Comparison of ENCODE assay signal across 8 mouse cellular contexts in genomic region chr5:100039602-100040142, GRCm38 (mm10). TPM values are rescaled to one million over a fixed set of nuclear protein-coding genes. Genes with fewer than 3 reads are reported as not detected.
DNase-seq lines count a peak whose midpoint lies in the region; ATAC-seq and TF ChIP-seq lines count a peak whose summit lies in the region.

Gene Hnrnpdl (minus strand): TSS chr5:100039664.
Gene Enoph1 (plus strand): TSS chr5:100039985.

- no peaks in the 10 kb centered on the region for H3K9me3 ChIP-seq in ES-Bruce4 (replicated peaks; ENCODE audit: control insufficient read depth, insufficient read depth, low read length, poor library complexity, severe bottlenecking)
- H3K9me3 ChIP-seq in forebrain, embryonic 14.5 days (replicated peaks; ENCODE audit: control insufficient read depth, low read length): no peaks in the 10 kb centered on the region

- under 1% methylated on average over 57 of the region's 57 CpGs for WGBS in forebrain, embryonic 14.5 days
- WGBS in lung, adult 2 months: under 1% methylated on average over 57 of the region's 57 CpGs

- ATAC-seq in cerebellum, adult (ENCODE audit: insufficient number of reproducible peaks, low FRiP score, low TSS enrichment): peak; percentile 67
- peak; percentile 87 for ATAC-seq in forebrain, embryonic 14.5 days
- peak; percentile 67 for ATAC-seq in neutrophil, adult 5-6 weeks (ENCODE audit: extremely low read depth, insufficient number of reproducible peaks, low FRiP score, poor library complexity, severe bottlenecking)

- no peak for TF ChIP-seq EP300 in ES-Bruce4 (IDR thresholded peaks at IDR 0.05; ENCODE audit: insufficient read depth, low read depth, low read length)

- H3K4me3 ChIP-seq in ES-Bruce4 (ENCODE audit: low read depth, low read length): peak within 1 kb of the TSS; percentile 99
- peak within 1 kb of the TSS; percentile 75 for H3K4me3 ChIP-seq in forebrain, embryonic 14.5 days (ENCODE audit: low read depth, low read length)
- peak within 1 kb of the TSS; percentile 94 for H3K4me3 ChIP-seq in lung, adult 2 months (replicated peaks; ENCODE audit: extremely low read depth, low read depth, low read length)

- TF ChIP-seq CTCF in ES-Bruce4 (IDR thresholded peaks at IDR 0.05; ENCODE audit: low read depth, low read length): no peak
- no peak for TF ChIP-seq CTCF in lung, adult 2 months (IDR thresholded peaks at IDR 0.05; ENCODE audit: insufficient read depth, low read length)

- peak; percentile 62 for TF ChIP-seq POLR2A in ES-Bruce4 (IDR thresholded peaks at IDR 0.05; ENCODE audit: insufficient read depth, low read length)
- TF ChIP-seq POLR2A in lung, adult 2 months (IDR thresholded peaks at IDR 0.05; ENCODE audit: borderline replicate concordance, extremely low read depth, low read depth, low read length): peak; percentile 73; the same call in 1 of the 2 replicates

- H3K27ac ChIP-seq in ES-Bruce4 (ENCODE audit: insufficient read depth, low read length): peak within 1 kb of the TSS; percentile 69
- peak within 1 kb of the TSS; percentile 99 for H3K27ac ChIP-seq in forebrain, embryonic 14.5 days (ENCODE audit: low read depth, low read length)

- H3K27me3 ChIP-seq in ES-Bruce4 (ENCODE audit: control insufficient read depth, insufficient read depth, low read length, poor library complexity, severe bottlenecking): no peaks in the 10 kb centered on the region
- H3K27me3 ChIP-seq in forebrain, embryonic 14.5 days (replicated peaks; ENCODE audit: control insufficient read depth, insufficient read depth, low read length): no peaks in the 10 kb centered on the region

- peak within 1 kb of the TSS; percentile 98 for H3K9ac ChIP-seq in ES-Bruce4 (ENCODE audit: low read depth, poor library complexity, severe bottlenecking)
- H3K9ac ChIP-seq in forebrain, embryonic 14.5 days (ENCODE audit: low read length): peak within 1 kb of the TSS; percentile 97

- H3K4me2 ChIP-seq in forebrain, embryonic 14.5 days (ENCODE audit: low read length): peak within 1 kb of the TSS; percentile 90

- peaks cover 35% of the 10 kb centered on the region for H3K36me3 ChIP-seq in ES-Bruce4 (ENCODE audit: control insufficient read depth, insufficient read depth, low read length, poor library complexity, severe bottlenecking)
- H3K36me3 ChIP-seq in forebrain, embryonic 14.5 days (ENCODE audit: control insufficient read depth, insufficient read depth, low read length): peaks cover 21% of the 10 kb centered on the region

- peak; percentile 98 for DNase-seq in forebrain, embryonic 14.5 days (ENCODE audit: low spot score)
- DNase-seq in heart, postnatal 14 days: peak; percentile 93
- DNase-seq in layer of hippocampus, adult 18-20 months (ENCODE audit: low spot score in 2 of 2): peak; percentile 92 to 98
- peak; percentile 96 for DNase-seq in lung, adult 2 months
- peak; percentile 86 to 90 for DNase-seq in thymus, adult 18-20 months

- intact Hi-C loops in heart, postnatal 14 days (cut with DNase I): loop anchor here (2.0 to 10.0 kb wide), 4 partner anchors 61 to 795 kb away; partner anchors contain the start of genes 4930524J08Rik and Hnrnpd

- peaks cover 2% of the 10 kb centered on the region for H3K4me1 ChIP-seq in ES-Bruce4 (ENCODE audit: control insufficient read depth, insufficient read depth, low read length)
- peaks cover 16% of the 10 kb centered on the region for H3K4me1 ChIP-seq in forebrain, embryonic 14.5 days (ENCODE audit: control insufficient read depth, insufficient read depth, low read length)
- H3K4me1 ChIP-seq in lung, adult 2 months (ENCODE audit: control insufficient read depth, insufficient read depth, low read length): peaks cover 19% of the 10 kb centered on the region

RNA-seq across cellular contexts. Expression of gene Hnrnpdl, which starts in this region (rescaled TPM):
- polyA plus RNA-seq in ES-Bruce4 (2011; ENCODE audit: insufficient read depth, insufficient read length, low read depth, missing spikeins): 327 and 346 TPM in 2 replicates
- polyA plus RNA-seq in forebrain, embryonic 14.5 days (2014; fragmentation: Nextera tagmentation; extraction: Ambion mirVana): 244 and 250 TPM in 2 replicates
- 10 to 100 TPM; 60.9 to 70.1 TPM for total RNA-seq in heart, postnatal 14 days (2021)
- total RNA-seq in layer of hippocampus, adult 18-20 months (2021): 100 to 1,000 TPM; 163 to 166 TPM
- 54.2 and 74.0 TPM in 2 replicates for polyA plus RNA-seq in lung, adult 2 months (2012; rRNA removed)
- total RNA-seq in neutrophil, adult 5-6 weeks (2017): 459 and 480 TPM in 2 replicates

RNA-seq across cellular contexts. Expression of gene Enoph1, which starts in this region (rescaled TPM):
- polyA plus RNA-seq in ES-Bruce4 (2011; ENCODE audit: insufficient read depth, insufficient read length, low read depth, missing spikeins): 43.4 and 50.6 TPM in 2 replicates
- polyA plus RNA-seq in forebrain, embryonic 14.5 days (2014; fragmentation: Nextera tagmentation; extraction: Ambion mirVana): 53.2 and 60.2 TPM in 2 replicates
- total RNA-seq in heart, postnatal 14 days (2021): 1 to 10 TPM; 9.2 to 9.5 TPM
- total RNA-seq in layer of hippocampus, adult 18-20 months (2021): 10 to 100 TPM; 51.9 to 55.3 TPM
- polyA plus RNA-seq in lung, adult 2 months (2012; rRNA removed): 33.1 and 34.0 TPM in 2 replicates
- total RNA-seq in neutrophil, adult 5-6 weeks (2017): 11.8 and 19.0 TPM in 2 replicates

Comparison
In these comparisons a context has a peak if more than half of its experiments do, and no peak if none do; other contexts are left out.
1. Peak in every context shown above with its lines: DNase-seq, ATAC-seq, H3K4me3 ChIP-seq and H3K27ac ChIP-seq.